Mouse (Mus musculus) lung, embryonic 16.5 days (tissue): ENCODE measurements around the gene Rxylt1. TPM values are rescaled to one million over a fixed set of nuclear protein-coding genes. Genes with fewer than 3 reads are reported as not detected.

Experiments used
- ATAC-seq: fragments of 200-750 bp; cut with Nextera tagmentation; 2 replicates; pipeline ENCODE4 v1.8.0; 2017; ENCODE audit warnings: low read depth, mild to moderate bottlenecking, moderate library complexity
- H3K27ac ChIP-seq: fragments of 300-500 bp; sonication (generic); 2 replicates; pipeline ENCODE4 v1.5.1; 2014; ENCODE audit warnings: mild to moderate bottlenecking, control low read depth, low read length
- H3K27me3 ChIP-seq: fragments of 300-500 bp; sonication (generic); 2 replicates; pipeline ENCODE4 v1.6.1; 2014; ENCODE audit warnings: low read depth, low read length, mixed read lengths; ENCODE audit not compliant: control insufficient read depth, insufficient read depth
- H3K36me3 ChIP-seq: fragments of 300-500 bp; sonication (generic); 2 replicates; pipeline ENCODE4 v1.6.1; 2014; ENCODE audit warnings: low read length; ENCODE audit not compliant: control insufficient read depth, insufficient read depth
- H3K4me1 ChIP-seq: fragments of 300-500 bp; sonication (generic); replicated peaks from 2 replicates; pipeline ENCODE4 v1.6.1; 2014; ENCODE audit warnings: low read length, mixed read lengths; ENCODE audit not compliant: control insufficient read depth, insufficient read depth
- H3K4me2 ChIP-seq: fragments of 300-500 bp; sonication (generic); 2 replicates; pipeline ENCODE4 v1.6.1; 2014; ENCODE audit warnings: low read depth, low read length, control low read depth
- H3K4me3 ChIP-seq: fragments of 300-500 bp; sonication (generic); 2 replicates; pipeline ENCODE4 v1.5.1; 2014; ENCODE audit warnings: mild to moderate bottlenecking, low read length, control low read depth
- H3K9ac ChIP-seq: fragments of 300-500 bp; sonication (generic); 2 replicates; pipeline ENCODE4 v1.6.1; 2014; ENCODE audit warnings: low read length, control low read depth
- H3K9me3 ChIP-seq: fragments of 300-500 bp; sonication (generic); 2 replicates; pipeline ENCODE4 v1.6.1; 2016; ENCODE audit warnings: low read length; ENCODE audit not compliant: control insufficient read depth
- WGBS: fragments of 180-500 bp; shearing (Covaris S2); extraction: QIAGEN DNeasy Blood & Tissue Kit; methylation state at CpG from one replicate; pipeline ENCODE4 v1.1.7; 2014; 5-methylcytosine and 5-hydroxymethylcytosine counted together
- polyA plus RNA-seq: library from polyadenylated mRNA; unstranded; fragments of >200 nt; fragmentation: Nextera tagmentation; extraction: Ambion mirVana; gene quantifications from 2 replicates; pipeline ENCODE4 v1.2.1, GENCODE M21; 2015

The Rxylt1 gene
- 42.2 and 42.5 TPM in 2 replicates for polyA plus RNA-seq

- Histone ChIP-seq H3K36me3 (peaks cover 4% of the 10 kb centered on the region), H3K4me1 (no peaks in the 10 kb centered on the region; the same call in 1 of the 2 replicates), H3K27me3 (no peaks in the 10 kb centered on the region), H3K9ac (peak within 1 kb of the TSS; percentile 92), H3K4me3 (peak within 1 kb of the TSS; percentile 87), H3K4me2 (peak within 1 kb of the TSS; percentile 72), H3K27ac (peak within 1 kb of the TSS; percentile 93), H3K9me3 (no peaks in the 10 kb centered on the region)
- peak; percentile 98 for ATAC-seq
- WGBS: under 1% methylated on average over 46 of the region's 48 CpGs
These were observed at the start of gene Rxylt1 for GRCm38 (mm10) chr10:122096980-122097844. Rxylt1 (minus strand) TSS chr10:122097371.

GRCm38 (mm10) chr10:122121290-122121970 lies 24.3 kb upstream of the Rxylt1 start:
- Histone ChIP-seq H3K9ac (no peak overlapping the region), H3K4me2 (no peak overlapping the region), H3K4me1 (no peaks in the 10 kb centered on the region), H3K27ac (no peak overlapping the region), H3K4me3 (no peak overlapping the region), H3K36me3 (no peaks in the 10 kb centered on the region), H3K9me3 (no peaks in the 10 kb centered on the region), H3K27me3 (no peaks in the 10 kb centered on the region)
- no peak for ATAC-seq
- WGBS: 88% methylated on average over 19 of the region's 21 CpGs

DNA sequence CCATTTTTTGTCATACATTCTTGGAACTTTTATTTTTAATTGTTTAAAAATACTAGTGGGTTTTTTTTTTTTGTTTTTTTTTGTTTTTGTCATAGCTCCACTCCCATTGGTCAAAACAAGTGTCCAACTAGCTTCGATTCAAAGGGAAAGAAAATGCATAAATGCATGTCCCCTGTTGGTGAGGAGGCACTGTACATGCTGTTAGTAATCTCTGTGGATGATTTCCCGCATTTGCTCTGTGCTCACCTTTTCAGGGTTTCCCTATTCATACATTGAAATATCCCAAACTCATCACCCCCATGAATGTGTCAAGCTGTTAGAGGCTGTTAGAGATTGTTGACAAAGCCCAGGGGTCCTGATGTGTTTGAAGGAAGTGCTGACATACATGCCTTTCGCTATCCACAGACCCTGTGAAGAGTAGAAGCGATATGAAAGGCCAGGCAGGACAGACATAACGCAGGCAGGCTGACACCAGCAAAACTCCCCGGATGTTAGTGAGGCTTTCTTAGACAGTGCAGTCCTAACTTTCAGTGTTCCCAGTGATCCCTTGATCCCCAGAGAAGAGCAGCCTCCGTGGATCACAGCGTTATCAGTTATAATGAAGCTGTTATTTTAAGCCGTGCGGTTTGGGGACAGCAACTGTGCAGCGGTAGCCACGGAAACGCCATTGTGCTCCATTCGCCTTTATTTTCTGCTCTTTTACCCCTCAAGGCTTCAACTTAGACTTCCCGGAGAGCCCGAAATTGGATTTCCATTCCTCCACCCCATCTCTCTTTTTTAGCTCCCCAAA lies 23.5 kb upstream of the Rxylt1 start:
- no peak overlapping the region for H3K27ac ChIP-seq
- H3K4me3 ChIP-seq: no peak overlapping the region
- no peak overlapping the region for H3K9ac ChIP-seq
- H3K4me2 ChIP-seq: no peak overlapping the region
- ATAC-seq: no peak
- H3K36me3 ChIP-seq: no peaks in the 10 kb centered on the region
- H3K27me3 ChIP-seq: no peaks in the 10 kb centered on the region
- no peaks in the 10 kb centered on the region for H3K9me3 ChIP-seq
- WGBS: 69% methylated on average over 16 of the region's 16 CpGs
- H3K4me1 ChIP-seq: no peaks in the 10 kb centered on the region

GRCm38 (mm10) chr10:122119451-122119850 lies 22.3 kb upstream of the Rxylt1 start:
- H3K27me3 ChIP-seq: no peaks in the 10 kb centered on the region
- no peak for ATAC-seq
- WGBS: 68% methylated on average over 6 of the region's 6 CpGs
- no peaks in the 10 kb centered on the region for H3K9me3 ChIP-seq
- no peak overlapping the region for H3K4me2 ChIP-seq
- H3K27ac ChIP-seq: no peak overlapping the region
- H3K36me3 ChIP-seq: no peaks in the 10 kb centered on the region
- no peaks in the 10 kb centered on the region for H3K4me1 ChIP-seq
- H3K4me3 ChIP-seq: no peak overlapping the region
- H3K9ac ChIP-seq: no peak overlapping the region

DNA sequence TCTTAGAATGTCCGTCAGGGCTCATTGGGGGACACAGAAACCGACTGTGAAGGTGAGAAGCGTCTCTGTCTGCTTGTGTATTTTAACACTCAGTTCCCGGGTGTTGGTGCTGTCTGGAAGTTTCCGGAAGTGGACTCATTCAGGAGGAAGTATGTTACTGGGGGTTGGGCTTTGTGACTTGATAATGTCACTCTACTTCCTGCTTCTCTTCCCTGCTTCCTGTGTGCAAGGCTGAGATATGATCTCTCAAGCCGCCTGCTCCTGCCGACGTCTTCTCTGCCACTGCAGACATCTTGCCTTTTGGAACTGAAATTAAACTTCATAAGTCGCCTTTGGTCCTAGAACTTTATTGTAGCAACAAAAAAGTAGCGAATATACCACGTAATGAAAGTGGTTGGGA lies 19.5 kb upstream of the Rxylt1 start:
- Histone ChIP-seq H3K36me3 (no peaks in the 10 kb centered on the region), H3K4me1 (no peaks in the 10 kb centered on the region), H3K27ac (no peak overlapping the region), H3K4me2 (no peak overlapping the region), H3K27me3 (no peaks in the 10 kb centered on the region), H3K9me3 (no peaks in the 10 kb centered on the region), H3K4me3 (no peak overlapping the region), H3K9ac (no peak overlapping the region)
- WGBS: 63% methylated on average over 11 of the region's 11 CpGs
- ATAC-seq: no peak

GRCm38 (mm10) chr10:122106633-122107028 lies 9.5 kb upstream of the Rxylt1 start:
- 48% methylated on average over 3 of the region's 3 CpGs for WGBS
- Histone ChIP-seq H3K27ac (peak overlapping the region; percentile 71), H3K27me3 (no peaks in the 10 kb centered on the region), H3K9me3 (no peaks in the 10 kb centered on the region), H3K4me1 (0 out of 2 replicates have a peak, but pooled peaks cover 3% of the 10 kb centered on the region), H3K4me3 (no peak overlapping the region), H3K36me3 (no peaks in the 10 kb centered on the region), H3K9ac (no peak overlapping the region), H3K4me2 (no peak overlapping the region)
- ATAC-seq: peak; percentile 71

DNA sequence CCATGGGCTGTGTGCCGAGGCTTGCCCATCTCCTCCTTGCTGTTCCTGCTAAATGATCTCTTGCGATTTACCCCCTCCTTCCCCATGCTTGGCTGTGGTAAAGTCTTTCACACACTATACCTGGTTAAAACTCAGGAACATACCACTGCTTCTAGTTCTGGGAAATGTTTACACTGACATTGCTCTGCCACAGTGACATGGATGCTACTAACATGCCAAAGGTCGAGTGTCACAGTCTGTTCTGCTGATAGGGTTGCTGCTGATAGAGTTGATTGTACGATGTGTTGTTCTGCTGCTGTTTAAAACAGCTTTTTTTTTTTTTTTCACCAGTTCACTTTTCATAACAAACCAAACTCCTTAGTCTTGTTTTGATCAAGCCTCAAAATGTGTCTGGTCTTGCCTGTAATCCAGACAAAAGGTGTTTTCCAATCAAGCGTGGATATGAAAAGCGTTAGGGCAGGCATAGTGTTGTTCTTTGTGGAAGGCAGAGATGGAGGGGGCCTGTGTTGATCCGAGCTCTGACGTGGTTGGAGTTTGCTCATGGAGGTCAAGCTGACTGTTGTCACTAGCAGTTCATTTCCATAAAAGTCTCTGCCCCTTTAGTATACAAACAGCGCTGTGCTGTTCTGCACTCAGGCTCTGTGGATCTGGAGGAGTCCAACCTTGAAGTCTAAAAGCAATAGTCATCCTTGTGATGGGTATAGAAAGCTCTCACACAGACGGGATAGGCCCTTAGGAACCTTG lies 8.9 kb upstream of the Rxylt1 start:
- no peak overlapping the region for H3K9ac ChIP-seq
- H3K27me3 ChIP-seq: no peaks in the 10 kb centered on the region
- H3K4me2 ChIP-seq: no peak overlapping the region
- 0 out of 2 replicates have a peak, but pooled peaks cover 3% of the 10 kb centered on the region for H3K4me1 ChIP-seq
- 41% methylated on average over 10 of the region's 10 CpGs for WGBS
- H3K36me3 ChIP-seq: no peaks in the 10 kb centered on the region
- no peaks in the 10 kb centered on the region for H3K9me3 ChIP-seq
- ATAC-seq: peak; percentile 95
- no peak overlapping the region for H3K4me3 ChIP-seq
- H3K27ac ChIP-seq: peak overlapping the region; percentile 71

- H3K4me2 ChIP-seq: no peak overlapping the region
- H3K36me3 ChIP-seq: no peaks in the 10 kb centered on the region
- H3K4me1 ChIP-seq: 0 out of 2 replicates have a peak, but pooled peaks cover 3% of the 10 kb centered on the region
- no peak overlapping the region for H3K4me3 ChIP-seq
- H3K27me3 ChIP-seq: no peaks in the 10 kb centered on the region
- no peak overlapping the region for H3K9ac ChIP-seq
- no peak overlapping the region for H3K27ac ChIP-seq
- H3K9me3 ChIP-seq: no peaks in the 10 kb centered on the region
- peak; percentile 18; the same call in 1 of the 2 replicates for ATAC-seq
- 4% methylated on average over 3 of the region's 3 CpGs for WGBS
These were observed 8.2 kb upstream of the Rxylt1 start for GRCm38 (mm10) chr10:122105407-122105806.
